Mouse (Mus musculus) cortical plate, adult 2 months (tissue): ENCODE data around the gene Pnkp.

ENCODE experiments used
- CTCF ChIP-seq: fragments of 200-500 bp; IDR thresholded peaks from 2 replicates; pipeline ENCODE4 v1.5.1; 2011; ENCODE audit warnings: mild to moderate bottlenecking, control low read depth, low read length; ENCODE audit not compliant: insufficient read depth; ENCODE audit errors: extremely low read depth
- POLR2A ChIP-seq: fragments of 200-500 bp; IDR thresholded peaks from 2 replicates; pipeline ENCODE4 v1.6.1; 2011; ENCODE audit warnings: mild to moderate bottlenecking, low read length, control low read depth; ENCODE audit not compliant: insufficient read depth; ENCODE audit errors: extremely low read depth

- TF ChIP-seq POLR2A (no peak), CTCF (no peak)
Measured at GRCm38 (mm10) chr7:44839171-44839490, 17.8 kb upstream of the Pnkp start.
